Mouse (Mus musculus) thymus, postnatal 0 days (tissue): ENCODE measurements around the gene Zfp235. TPM values are rescaled to one million over a fixed set of nuclear protein-coding genes. Genes with fewer than 3 reads are reported as not detected.

ENCODE experiments used
- DNase-seq: peaks from one replicate; pipeline ENCODE4 v3.0.0-alpha.2; 2015; ENCODE audit warnings: low spot score
- polyA plus RNA-seq: library from polyadenylated mRNA; unstranded; fragments of >200 nt; fragmentation: Nextera tagmentation; extraction: Ambion mirVana; gene quantifications from 2 replicates; pipeline ENCODE4 v1.2.1, GENCODE M21; 2015

The Zfp235 gene
- 10.5 and 11.6 TPM in 2 replicates for polyA plus RNA-seq

- peak; percentile 93 for DNase-seq
Measured at GRCm38 (mm10) chr7:24133996-24134828, at the start of gene Zfp235. TSS of gene Zfp235 (plus strand) at chr7:24134169.

DNA sequence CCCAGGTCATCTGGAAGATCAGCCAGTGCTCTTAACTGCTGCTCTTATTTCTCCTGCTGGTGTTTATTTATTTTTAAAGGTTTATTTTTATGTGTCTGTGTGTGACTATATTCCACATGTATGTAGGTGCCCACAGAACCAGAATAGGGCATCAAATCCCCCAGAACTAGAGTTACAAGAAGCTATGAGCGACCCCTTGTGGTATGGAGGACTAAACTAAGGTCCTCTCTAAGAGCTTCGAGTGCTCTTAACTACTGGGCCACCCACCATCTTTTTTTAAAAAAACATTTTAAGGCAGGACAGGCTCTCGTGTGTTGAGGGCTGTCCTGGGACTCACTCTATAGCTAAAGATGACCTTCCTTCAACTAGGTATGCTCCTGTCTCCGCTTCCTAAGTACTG is 47.1 kb upstream of the Zfp235 start:
- no peak for DNase-seq

DNA sequence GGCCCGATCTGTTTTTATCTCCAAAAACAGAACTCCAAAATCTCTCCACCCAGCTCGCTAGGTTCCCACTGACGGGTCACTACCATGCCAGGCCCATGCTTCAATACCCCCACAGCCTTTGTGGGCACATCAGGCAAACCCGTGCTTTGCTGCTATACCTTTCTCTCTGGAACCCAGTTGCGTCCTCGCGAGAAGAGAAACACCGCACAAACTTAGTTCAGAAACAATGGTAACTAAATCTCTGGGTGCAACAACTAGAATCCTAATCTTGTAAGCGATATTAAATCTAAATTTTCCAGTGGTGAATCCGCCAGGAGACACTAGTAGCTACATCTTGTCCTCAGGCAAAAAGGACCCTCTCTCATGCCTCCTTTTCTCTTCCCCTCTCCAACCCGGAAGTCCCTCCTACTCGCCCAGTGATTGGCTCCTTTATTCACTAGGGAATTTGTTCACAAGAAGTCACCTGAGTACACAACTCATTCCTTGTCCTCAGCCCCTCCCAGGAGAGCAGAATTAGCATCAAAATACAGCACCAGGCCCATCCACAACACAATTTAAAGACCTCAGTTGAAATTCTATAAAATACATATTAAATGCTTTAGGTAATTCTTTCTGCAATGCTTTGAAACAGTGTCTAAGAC is 46.4 kb upstream of the Zfp235 start:
- DNase-seq, result no peak

DNA sequence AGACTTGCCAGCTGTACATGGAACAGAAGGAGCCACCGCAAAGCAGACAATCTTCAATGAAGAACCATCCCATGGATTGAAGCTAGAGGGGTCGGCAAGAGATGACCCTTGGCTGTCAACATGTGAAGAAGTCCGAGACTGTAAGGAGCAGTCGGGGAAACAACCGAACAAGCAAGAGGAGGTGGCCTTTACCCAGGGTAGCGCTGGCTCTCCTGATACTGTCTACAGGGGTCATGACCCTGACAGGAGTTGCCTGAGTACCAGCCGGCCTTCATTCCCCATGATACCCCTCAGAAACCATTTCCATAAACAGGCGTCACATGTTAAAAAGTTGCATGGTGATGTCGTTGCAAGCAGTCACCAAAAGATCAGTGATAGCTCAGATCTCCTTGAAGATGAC is 29.6 kb upstream of the Zfp235 start:
- DNase-seq, result no peak

DNA sequence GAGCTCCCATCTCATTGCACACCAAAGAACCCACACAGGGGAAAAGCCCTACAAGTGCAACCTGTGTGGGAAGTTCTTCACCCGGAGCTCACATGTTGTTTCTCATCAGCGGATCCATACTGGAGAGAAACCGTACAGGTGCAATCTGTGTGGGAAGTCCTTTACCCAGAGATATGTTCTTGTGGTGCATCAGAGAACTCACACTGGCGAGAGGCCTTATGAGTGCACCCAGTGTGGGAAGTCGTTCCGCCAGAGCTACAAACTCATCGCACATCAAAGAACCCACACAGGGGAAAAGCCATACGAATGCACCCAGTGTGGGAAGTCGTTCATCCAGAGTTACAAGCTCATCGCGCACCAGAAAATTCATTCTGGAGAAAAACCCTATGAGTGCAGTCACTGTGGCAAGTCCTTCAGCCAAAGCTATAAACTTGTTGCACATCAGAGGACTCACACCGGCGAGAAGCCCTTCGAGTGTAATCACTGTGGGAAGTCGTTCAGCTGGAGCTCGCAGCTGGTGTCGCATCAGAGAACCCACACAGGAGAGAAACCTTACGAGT is 28.7 kb upstream of the Zfp235 start:
- peak; percentile 4 for DNase-seq

GRCm38 (mm10) chr7:24110839-24111238 is 23.1 kb upstream of the Zfp235 start:
- no peak for DNase-seq

- DNase-seq, result no peak
Measured at GRCm38 (mm10) chr7:24111772-24112155, 22.2 kb upstream of the Zfp235 start.

DNA sequence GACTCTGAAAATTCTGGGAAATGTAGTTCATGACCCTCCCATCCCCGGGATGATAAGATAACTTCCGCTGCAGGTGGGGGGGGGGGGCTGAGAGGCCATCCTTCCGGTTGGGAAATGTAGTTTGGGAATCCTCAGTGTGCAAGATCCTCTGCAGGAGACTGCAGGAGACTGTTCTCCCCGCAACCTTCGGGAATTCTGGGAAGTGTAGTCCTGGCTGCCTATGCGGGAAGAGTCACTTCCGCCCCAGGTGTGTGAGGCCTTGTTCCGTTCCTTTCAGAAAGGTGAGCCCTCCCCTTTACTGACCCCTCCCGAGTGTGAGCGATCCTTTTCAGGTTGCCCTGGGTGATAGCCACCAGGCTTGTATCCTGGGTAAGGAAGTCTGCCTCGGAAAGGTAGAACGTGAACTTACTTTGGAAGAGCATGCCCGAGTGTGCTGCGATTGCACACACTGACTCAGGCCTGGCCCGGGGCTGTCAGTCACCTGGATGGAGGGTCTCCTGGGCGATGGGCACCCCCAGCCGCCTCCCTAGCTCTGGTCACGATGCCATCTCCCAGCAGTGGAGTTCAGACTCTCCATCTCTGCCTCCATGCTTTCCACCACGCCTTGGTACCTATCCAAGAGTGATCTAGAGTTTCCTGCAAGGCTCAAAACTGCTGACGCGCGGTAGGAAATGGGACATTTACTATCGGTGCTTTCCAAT is 21.7 kb upstream of the Zfp235 start, which contains the start of gene Zfp112:
Gene Zfp112, plus strand, starts transcription at position 159 of the 701 bp plus-strand sequence.
- DNase-seq, result peak; percentile 16

DNA sequence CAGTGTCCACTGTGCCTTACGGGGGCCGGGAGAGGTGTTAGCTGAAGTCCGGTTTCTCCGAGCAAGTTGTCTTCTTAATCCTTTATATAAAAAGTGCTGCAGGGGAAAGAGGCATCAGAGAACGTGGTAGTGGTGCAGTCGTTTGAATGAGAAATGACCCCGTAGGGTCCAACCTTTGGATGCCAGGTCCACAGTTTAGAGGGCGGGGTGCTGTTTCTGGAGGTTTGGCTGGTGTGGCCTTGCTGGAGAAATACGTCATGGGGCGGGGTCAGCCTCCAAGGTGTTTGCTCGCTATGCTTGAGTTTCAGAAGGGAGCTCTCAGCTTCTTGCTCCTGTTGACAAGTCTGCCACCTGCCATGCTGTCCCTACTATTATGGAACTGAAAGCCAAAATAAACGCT is 21.0 kb upstream of the Zfp235 start:
- DNase-seq, result peak; percentile 5

- no peak for DNase-seq
Measured at GRCm38 (mm10) chr7:24116655-24117054, 17.3 kb upstream of the Zfp235 start.

- no peak for DNase-seq
Measured at GRCm38 (mm10) chr7:24133425-24133995, 459 bp upstream of the Zfp235 start.

DNA sequence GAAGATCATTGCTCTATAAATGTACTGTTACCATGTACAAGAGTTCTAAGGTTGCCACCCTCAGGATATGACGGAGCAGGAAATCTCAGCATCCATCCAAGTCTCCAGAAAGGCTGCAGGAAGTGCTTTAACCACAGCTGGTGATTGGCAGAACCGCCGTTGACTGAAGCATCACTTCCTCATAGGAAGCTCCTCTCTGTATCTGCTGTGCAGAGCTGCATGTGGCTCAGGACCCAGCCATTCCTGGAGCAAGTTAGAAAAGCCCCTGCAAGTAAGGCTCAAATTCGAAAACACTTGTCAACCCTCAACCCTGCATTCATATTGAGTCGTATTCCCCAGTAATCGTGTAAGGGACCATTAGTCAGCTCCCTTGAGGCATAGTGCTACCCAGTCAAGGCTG is 8.6 kb downstream of the Zfp235 start:
- peak; percentile 13 for DNase-seq

DNA sequence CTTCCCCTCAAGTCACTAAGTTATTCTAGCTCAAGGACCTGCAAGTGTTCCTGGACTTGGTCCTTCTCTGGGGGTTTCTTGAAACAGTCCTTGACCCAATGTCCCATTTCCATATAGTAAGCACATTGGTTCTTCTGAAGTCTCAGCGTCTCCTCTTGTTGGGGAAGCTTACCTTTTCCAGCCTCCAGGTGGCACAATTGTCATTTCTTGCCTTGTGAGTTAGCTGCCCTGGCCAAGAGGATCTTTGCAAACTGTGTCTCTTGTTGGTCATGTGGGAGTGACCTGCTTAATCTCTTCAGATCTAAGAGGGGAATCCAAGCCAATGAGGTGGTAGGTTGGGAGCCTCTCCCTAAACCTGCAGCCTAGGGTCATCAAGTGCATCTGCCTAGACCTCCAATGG is 19.3 kb downstream of the Zfp235 start:
- DNase-seq, result peak; percentile 45

DNA sequence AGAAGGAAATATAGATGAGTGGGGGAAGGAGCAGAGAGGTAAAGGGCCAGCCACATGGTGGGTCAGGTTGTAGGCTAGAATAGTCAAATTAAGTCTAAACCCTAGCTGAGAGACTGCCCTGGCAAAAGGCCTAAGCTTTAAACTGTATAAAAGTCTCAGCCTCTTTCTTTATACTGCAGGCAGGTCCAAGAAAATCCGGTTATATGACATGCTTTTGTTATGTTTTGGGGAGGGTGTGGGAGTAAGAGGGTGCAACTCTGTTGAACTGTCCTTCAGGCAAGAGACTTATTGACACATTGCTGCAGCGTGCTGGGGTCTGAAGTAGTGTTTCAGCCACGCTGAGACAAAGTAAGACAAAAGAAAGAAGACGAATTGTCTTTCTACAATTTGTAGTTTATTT is 38.2 kb downstream of the Zfp235 start:
- DNase-seq, result no peak

DNA sequence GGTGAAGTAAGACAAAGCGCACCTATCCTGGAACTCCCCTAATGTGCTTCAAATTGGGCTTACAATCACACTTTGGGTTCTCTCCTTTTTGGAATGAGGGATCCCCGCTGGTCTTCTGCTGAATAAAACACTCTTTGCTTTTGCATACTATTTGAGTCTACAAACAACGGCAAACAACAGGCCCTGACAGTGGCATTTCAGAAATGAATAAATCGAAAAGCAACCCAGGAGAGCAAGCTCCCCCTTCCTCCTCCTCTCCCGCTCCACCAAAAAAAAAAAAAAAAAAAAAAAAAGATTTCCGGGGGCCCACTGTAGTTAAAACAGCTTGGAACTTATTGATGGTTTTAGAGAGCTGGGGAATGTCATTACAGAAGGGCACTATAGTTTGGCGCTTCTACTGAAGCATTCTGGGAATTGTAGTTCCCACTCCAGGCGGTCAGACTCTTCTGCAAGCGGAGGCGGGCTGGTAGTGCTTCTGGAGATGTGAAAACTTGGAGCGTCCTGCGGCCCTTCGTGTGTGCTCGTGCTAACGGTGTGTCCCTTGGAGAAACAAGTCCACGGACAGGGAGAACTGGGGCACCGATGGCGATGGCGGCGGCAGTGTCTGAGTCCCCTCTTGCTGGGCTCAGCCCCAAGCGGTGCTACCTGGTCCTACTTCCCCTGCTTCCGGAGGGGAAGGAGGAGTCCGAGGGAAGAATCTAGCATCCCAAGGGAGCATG is 40.8 kb downstream of the Zfp235 start, which contains the start of gene Zfp114:
Gene Zfp114, plus strand, starts transcription at position 443 of the 719 bp plus-strand sequence.
- peak; percentile 45 for DNase-seq

GRCm38 (mm10) chr7:24175337-24175711 is 41.4 kb downstream of the Zfp235 start:
- DNase-seq, result no peak

- no peak for DNase-seq
Measured at GRCm38 (mm10) chr7:24187611-24188010, 53.6 kb downstream of the Zfp235 start.

- DNase-seq, result no peak
Measured at GRCm38 (mm10) chr7:24188901-24189570, 55.1 kb downstream of the Zfp235 start.

DNA sequence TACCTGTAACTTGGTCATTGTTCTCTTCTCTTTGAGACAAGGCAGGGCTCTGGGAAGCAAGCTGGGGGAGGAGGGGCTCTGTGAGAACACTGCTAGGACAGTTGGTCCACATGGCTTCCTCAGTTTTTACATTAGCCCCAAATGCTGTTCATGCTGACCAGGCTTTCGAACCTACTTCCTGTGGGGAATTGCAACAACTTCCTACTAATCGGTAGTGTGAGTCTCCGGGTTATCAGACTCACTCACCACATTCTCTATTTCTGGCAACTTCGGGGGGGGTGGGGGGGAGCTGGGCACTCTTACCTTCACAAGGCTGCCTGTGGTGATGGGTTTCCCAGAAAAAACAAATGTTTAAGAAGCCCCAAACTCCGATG is 55.6 kb downstream of the Zfp235 start:
- DNase-seq, result no peak

DNA sequence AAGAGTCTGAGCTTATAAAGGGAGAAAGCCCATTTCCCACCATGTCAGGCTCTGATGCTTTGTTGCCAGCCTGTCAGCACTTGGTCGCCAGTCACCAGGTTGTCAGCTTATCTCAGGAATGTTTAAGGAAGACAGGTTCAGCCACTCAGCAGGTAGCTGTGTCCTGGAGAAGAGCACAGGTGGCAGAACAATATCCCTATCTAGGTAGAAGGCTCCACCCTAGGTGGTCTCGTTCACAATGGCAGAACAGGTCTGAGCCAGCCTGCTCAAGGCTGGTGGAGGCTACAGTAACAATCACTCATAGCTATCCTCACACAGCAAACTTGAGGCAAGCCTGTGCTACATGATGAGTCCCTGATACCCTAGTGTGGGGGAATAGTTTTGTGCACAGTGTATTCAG is 57.4 kb downstream of the Zfp235 start:
- DNase-seq, result no peak
